Comparison of ENCODE assay signal across 8 mouse cellular contexts in genomic region chr7:92636295-92637011, GRCm38 (mm10). TPM values are rescaled to one million over a fixed set of nuclear protein-coding genes. Genes with fewer than 3 reads are reported as not detected.
DNase-seq lines count a peak whose midpoint lies in the region; ATAC-seq and TF ChIP-seq lines count a peak whose summit lies in the region.

No protein-coding gene starts in this region.

- peak; percentile 79 for ATAC-seq in heart, embryonic 12.5 days (ENCODE audit: insufficient number of reproducible peaks, low FRiP score)
- no peak for ATAC-seq in G1E (ENCODE audit: extremely low read depth, insufficient number of reproducible peaks, low FRiP score, poor library complexity, severe bottlenecking)
- peak; percentile 78 for ATAC-seq in limb, embryonic 13.5 days (ENCODE audit: low FRiP score, low read depth)
- ATAC-seq in midbrain, embryonic 15.5 days (replicated peaks) = peak; percentile 83

- H3K27me3 ChIP-seq in heart, embryonic 12.5 days (replicated peaks) = peaks cover 8% of the 10 kb centered on the region
- H3K27me3 ChIP-seq in G1E (ENCODE audit: insufficient read depth, low read length) = peaks cover 16% of the 10 kb centered on the region
- peaks cover 8% of the 10 kb centered on the region for H3K27me3 ChIP-seq in forebrain, embryonic 10.5 days (ENCODE audit: poor library complexity, severe bottlenecking)
- peaks cover 3% of the 10 kb centered on the region for H3K27me3 ChIP-seq in limb, embryonic 13.5 days
- H3K27me3 ChIP-seq in midbrain, embryonic 15.5 days (replicated peaks) = no peaks in the 10 kb centered on the region

- 2% methylated on average over 49 of the region's 49 CpGs for WGBS in heart, embryonic 12.5 days
- WGBS in forebrain, embryonic 10.5 days = 1% methylated on average over 49 of the region's 49 CpGs
- WGBS in limb, embryonic 13.5 days = 2% methylated on average over 49 of the region's 49 CpGs
- 1% methylated on average over 49 of the region's 49 CpGs for whole genome bisulfite sequencing in midbrain, embryonic 15.5 days

- DNase-seq in heart, postnatal 25 days (ENCODE audit: low spot score) = no peak
- DNase-seq in G1E (ENCODE audit: low spot score) = no peak
- DNase-seq in forebrain, embryonic 10.5 days (ENCODE audit: extremely low spot score, low spot score) = no peak
- DNase-seq in adrenal gland, postnatal 10 days = no peak
- DNase-seq in layer of hippocampus, adult 9-11 months = no peak

- intact Hi-C loops in heart, postnatal 25 days (cut with DNase I) = loop anchor here (5.0 to 10.0 kb wide), 3 partner anchors 74 to 458 kb away; partner anchors contain the start of genes Ccdc90b and Rab30

- H3K4me3 ChIP-seq in heart, embryonic 12.5 days = peak overlapping the region; percentile 88
- H3K4me3 ChIP-seq in G1E (ENCODE audit: low read depth, low read length) = peak overlapping the region; percentile 84
- H3K4me3 ChIP-seq in forebrain, embryonic 10.5 days = peak overlapping the region; percentile 88
- peak overlapping the region; percentile 74 for H3K4me3 ChIP-seq in limb, embryonic 13.5 days
- H3K4me3 ChIP-seq in midbrain, embryonic 15.5 days = peak overlapping the region; percentile 98

- peaks cover 12% of the 10 kb centered on the region for H3K36me3 ChIP-seq in heart, embryonic 12.5 days
- H3K36me3 ChIP-seq in G1E (replicated peaks) = peaks cover 17% of the 10 kb centered on the region
- peaks cover 28% of the 10 kb centered on the region for H3K36me3 ChIP-seq in forebrain, embryonic 10.5 days (replicated peaks)
- peaks cover 3% of the 10 kb centered on the region; the same call in 1 of the 2 replicates for H3K36me3 ChIP-seq in limb, embryonic 13.5 days
- peaks cover 3% of the 10 kb centered on the region; the same call in 1 of the 2 replicates for H3K36me3 ChIP-seq in midbrain, embryonic 15.5 days (replicated peaks)

- no peak for TF ChIP-seq CTCF in G1E (IDR thresholded peaks at IDR 0.05; ENCODE audit: low read depth, low read length)

- peak overlapping the region; percentile 80 for H3K9ac ChIP-seq in heart, embryonic 12.5 days
- H3K9ac ChIP-seq in limb, embryonic 13.5 days = peak overlapping the region; percentile 78
- peak overlapping the region; percentile 90 for H3K9ac ChIP-seq in midbrain, embryonic 15.5 days

- H3K9me3 ChIP-seq in heart, embryonic 12.5 days (replicated peaks) = no peaks in the 10 kb centered on the region
- H3K9me3 ChIP-seq in G1E (replicated peaks) = no peaks in the 10 kb centered on the region
- no peaks in the 10 kb centered on the region for H3K9me3 ChIP-seq in forebrain, embryonic 10.5 days
- H3K9me3 ChIP-seq in limb, embryonic 13.5 days = no peaks in the 10 kb centered on the region
- no peaks in the 10 kb centered on the region for H3K9me3 ChIP-seq in midbrain, embryonic 15.5 days

- H3K4me2 ChIP-seq in heart, embryonic 12.5 days = peak overlapping the region; percentile 99
- peak overlapping the region; percentile 95 for H3K4me2 ChIP-seq in limb, embryonic 13.5 days (replicated peaks)
- peak overlapping the region; percentile 99 for H3K4me2 ChIP-seq in midbrain, embryonic 15.5 days

- no peak overlapping the region for H3K27ac ChIP-seq in heart, embryonic 12.5 days (ENCODE audit: poor library complexity, severe bottlenecking)
- H3K27ac ChIP-seq in forebrain, embryonic 10.5 days = peak overlapping the region; percentile 86
- 0 out of 2 replicates have a peak overlapping the region, but pooled peaks have one; percentile 1 for H3K27ac ChIP-seq in limb, embryonic 13.5 days
- peak overlapping the region; percentile 84 for H3K27ac ChIP-seq in midbrain, embryonic 15.5 days

- H3K4me1 ChIP-seq in heart, embryonic 12.5 days (replicated peaks) = peaks cover 9% of the 10 kb centered on the region
- H3K4me1 ChIP-seq in G1E (ENCODE audit: insufficient read depth, low read depth, low read length) = peaks cover 27% of the 10 kb centered on the region
- H3K4me1 ChIP-seq in forebrain, embryonic 10.5 days = peaks cover 20% of the 10 kb centered on the region
- H3K4me1 ChIP-seq in limb, embryonic 13.5 days = peaks cover 12% of the 10 kb centered on the region
- H3K4me1 ChIP-seq in midbrain, embryonic 15.5 days = peaks cover 21% of the 10 kb centered on the region

RNA-seq across cellular contexts. Expression of gene Ankrd42, which starts 0.5 kb away (rescaled TPM):
- 5.1 and 5.4 TPM in 2 replicates for polyA plus RNA-seq in heart, embryonic 12.5 days (2016; fragmentation: Nextera tagmentation; extraction: Ambion mirVana)
- total RNA-seq in heart, postnatal 25 days (2021) = 1 to 10 TPM; 1.0 to 1.1 TPM
- total RNA-seq in G1E (2014; fragmentation: Nextera tagmentation) (1.1 and 2.2 TPM in 2 replicates), G1E (2017) (0.66 and 1.0 TPM in 2 replicates)
- 0.43 and 0.44 TPM in 2 replicates for polyA plus RNA-seq in G1E (2012)
- polyA plus RNA-seq in forebrain, embryonic 10.5 days (2016; fragmentation: Nextera tagmentation; extraction: Ambion mirVana) = 10.1 and 10.7 TPM in 2 replicates
- polyA plus RNA-seq in limb, embryonic 13.5 days (2015; fragmentation: Nextera tagmentation; extraction: Ambion mirVana) = 8.2 and 9.1 TPM in 2 replicates
- polyA plus RNA-seq in midbrain, embryonic 15.5 days (2015; fragmentation: Nextera tagmentation; extraction: Ambion mirVana) = 25.8 and 26.8 TPM in 2 replicates
- total RNA-seq in adrenal gland, postnatal 10 days (2021) = 1 to 10 TPM; 6.5 to 6.9 TPM

RNA-seq across cellular contexts. Expression of gene Pcf11, which starts 33.3 kb away (rescaled TPM):
- 19.9 and 21.1 TPM in 2 replicates for polyA plus RNA-seq in heart, embryonic 12.5 days (2016; fragmentation: Nextera tagmentation; extraction: Ambion mirVana)
- total RNA-seq in heart, postnatal 25 days (2021) = 10 to 100 TPM; 23.0 to 28.2 TPM
- total RNA-seq in G1E (2014; fragmentation: Nextera tagmentation) (175 and 209 TPM in 2 replicates), G1E (2017) (80.6 and 89.9 TPM in 2 replicates)
- 77.1 and 94.4 TPM in 2 replicates for polyA plus RNA-seq in G1E (2012)
- polyA plus RNA-seq in forebrain, embryonic 10.5 days (2016; fragmentation: Nextera tagmentation; extraction: Ambion mirVana) = 20.6 and 20.7 TPM in 2 replicates
- polyA plus RNA-seq in limb, embryonic 13.5 days (2015; fragmentation: Nextera tagmentation; extraction: Ambion mirVana) = 22.8 and 25.4 TPM in 2 replicates
- polyA plus RNA-seq in midbrain, embryonic 15.5 days (2015; fragmentation: Nextera tagmentation; extraction: Ambion mirVana) = 20.3 and 20.6 TPM in 2 replicates
- total RNA-seq in adrenal gland, postnatal 10 days (2021) = 10 to 100 TPM; 45.5 to 60.2 TPM
